Mouse (Mus musculus): ENCODE results near the gene Gjb1. TPM values are rescaled to one million over a fixed set of nuclear protein-coding genes. Genes with fewer than 3 reads are reported as not detected.

Gene Gjb1
- total RNA-seq (2021) (not detected), polyA plus RNA-seq (2012; rRNA removed) (0.12 and 0.56 TPM in 2 replicates)
- long read RNA-seq = 0 reads

DNA sequence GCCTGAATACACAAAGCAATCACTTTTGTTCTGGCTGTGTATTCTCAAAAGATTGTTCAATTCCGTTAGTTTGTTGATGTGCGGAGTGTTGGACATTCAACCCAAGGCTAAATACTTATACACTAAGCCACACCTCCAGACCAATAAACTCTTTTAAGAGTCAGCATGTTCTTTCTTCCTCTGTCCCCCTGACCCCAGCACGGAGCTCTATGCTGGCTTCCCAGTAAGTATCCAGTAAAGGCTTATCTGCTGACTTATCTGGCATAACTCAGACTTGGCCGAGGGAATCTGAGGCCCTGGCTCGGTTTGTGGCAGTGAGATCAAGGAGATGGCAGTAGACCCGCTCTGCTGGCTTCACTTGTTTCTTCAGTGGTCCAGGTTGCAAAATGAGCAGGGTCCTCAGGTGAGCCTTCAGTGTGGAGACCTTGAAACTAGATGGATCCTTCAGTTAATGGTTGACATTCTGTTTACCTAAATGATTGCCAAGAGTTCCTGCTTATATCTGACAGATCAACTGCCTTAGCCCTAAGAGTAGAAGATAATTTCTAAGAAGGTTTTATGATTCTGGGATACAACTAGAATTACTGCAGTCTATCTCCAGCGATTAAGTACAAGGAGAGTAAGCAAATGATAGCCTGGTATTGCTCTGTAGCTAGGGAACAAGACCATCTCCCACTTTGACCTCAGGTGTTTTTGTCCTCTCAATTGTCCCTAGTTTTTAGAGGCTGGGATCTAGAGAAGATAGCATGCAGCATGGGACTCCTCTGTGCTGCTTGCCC lies at the start of gene Gjb1:
Gene Gjb1 (plus strand): TSS at position 189 of the 779 bp plus-strand sequence.
- Histone ChIP-seq H3K27ac (no peak within 1 kb of the TSS), H3K79me2 (replicated peaks; ENCODE audit: control insufficient read depth, insufficient read depth, low read length) (no peaks in the 10 kb centered on the region), H3K4me1 (ENCODE audit: control insufficient read depth, insufficient read depth, low read length) (no peaks in the 10 kb centered on the region), H3K27me3 (ENCODE audit: control insufficient read depth, insufficient read depth, low read length) (no peaks in the 10 kb centered on the region), H3K4me3 (no peak within 1 kb of the TSS), H3K36me3 (ENCODE audit: control insufficient read depth, insufficient read depth, low read length) (no peaks in the 10 kb centered on the region), H3K9ac (ENCODE audit: low read depth, low read length) (no peak within 1 kb of the TSS)
- WGBS = 73% methylated on average over 7 of the region's 7 CpGs
- TF ChIP-seq POLR2A (IDR thresholded peaks at IDR 0.05; ENCODE audit: insufficient read depth, low read depth, low read length) (no peak), EP300 (IDR thresholded peaks at IDR 0.05; ENCODE audit: insufficient read depth, low read depth, low read length) (no peak), CTCF (IDR thresholded peaks at IDR 0.05) (no peak)
- intact Hi-C loops (cut with DNase I) = no loop called here
- DNase-seq = no peak

DNA sequence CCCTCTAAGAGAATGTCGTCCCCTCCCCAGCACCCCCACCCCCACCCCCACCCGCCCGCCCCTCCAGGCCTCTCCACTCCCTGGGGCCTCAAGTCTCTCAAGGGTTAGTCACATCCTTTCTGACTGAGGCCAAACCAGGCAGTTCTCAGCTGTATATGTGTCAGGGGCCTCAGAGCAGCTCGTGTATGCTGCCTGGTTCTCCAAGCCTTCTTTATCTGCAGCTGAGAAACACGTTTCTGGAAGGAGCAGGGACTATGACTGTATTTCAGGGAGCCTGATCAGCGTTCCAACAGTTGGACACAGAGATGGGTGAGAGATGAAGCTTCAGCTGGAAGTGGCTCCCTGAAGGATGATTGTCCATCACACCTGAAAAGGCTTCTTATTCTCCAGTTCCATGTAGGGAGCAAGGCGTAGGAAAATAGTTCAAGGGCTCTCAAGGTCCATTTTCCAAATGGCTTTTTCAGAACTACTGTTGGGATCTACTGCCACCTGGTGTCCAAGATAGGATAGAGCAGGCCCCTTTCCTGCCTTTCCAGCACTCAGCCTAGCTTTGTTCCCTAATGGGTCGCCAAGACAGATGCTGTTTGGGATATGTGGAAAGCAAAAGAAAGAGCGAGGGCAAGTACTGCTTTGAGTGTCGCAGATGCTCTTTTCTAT lies 46.7 kb upstream of the Gjb1 start:
- intact Hi-C loops (cut with DNase I) = loop anchor here (1.0 to 5.0 kb wide), 4 partner anchors 57 to 197 kb away; partner anchors contain the start of genes Foxo4, Med12 and Zmym3
- Histone ChIP-seq H3K4me1 (ENCODE audit: control insufficient read depth, insufficient read depth, low read length) (peaks cover 2% of the 10 kb centered on the region; the same call in 1 of the 2 replicates), H3K9ac (ENCODE audit: low read depth, low read length) (no peak overlapping the region), H3K36me3 (ENCODE audit: control insufficient read depth, insufficient read depth, low read length) (no peaks in the 10 kb centered on the region), H3K27me3 (ENCODE audit: control insufficient read depth, insufficient read depth, low read length) (no peaks in the 10 kb centered on the region), H3K4me3 (no peak overlapping the region), H3K79me2 (replicated peaks; ENCODE audit: control insufficient read depth, insufficient read depth, low read length) (no peaks in the 10 kb centered on the region), H3K27ac (no peak overlapping the region)
- WGBS = 27% methylated on average over 10 of the region's 10 CpGs
- DNase-seq = peak; percentile 59 to 64
- TF ChIP-seq POLR2A (IDR thresholded peaks at IDR 0.05; ENCODE audit: insufficient read depth, low read depth, low read length) = no peak
- TF ChIP-seq CTCF (IDR thresholded peaks at IDR 0.05) = peak; percentile 99

GRCm38 (mm10) chrX:101332031-101332374 lies 44.2 kb upstream of the Gjb1 start:
- Histone ChIP-seq H3K27ac (peak overlapping the region; percentile 94), H3K4me1 (ENCODE audit: control insufficient read depth, insufficient read depth, low read length) (peaks cover 2% of the 10 kb centered on the region; the same call in 1 of the 2 replicates), H3K27me3 (ENCODE audit: control insufficient read depth, insufficient read depth, low read length) (no peaks in the 10 kb centered on the region), H3K4me3 (peak overlapping the region; percentile 39), H3K9ac (ENCODE audit: low read depth, low read length) (peak overlapping the region; percentile 66; the same call in 1 of the 2 replicates), H3K79me2 (replicated peaks; ENCODE audit: control insufficient read depth, insufficient read depth, low read length) (no peaks in the 10 kb centered on the region), H3K36me3 (ENCODE audit: control insufficient read depth, insufficient read depth, low read length) (no peaks in the 10 kb centered on the region)
- intact Hi-C loops (cut with DNase I) = loop anchor here (5.0 kb wide), 3 partner anchors 60 to 90 kb away; partner anchors contain the start of genes Foxo4, Med12 and Zmym3
- 44% methylated on average over 9 of the region's 9 CpGs for WGBS
- DNase-seq = no peak
- TF ChIP-seq EP300 (IDR thresholded peaks at IDR 0.05; ENCODE audit: insufficient read depth, low read depth, low read length) (no peak), CTCF (IDR thresholded peaks at IDR 0.05) (no peak), POLR2A (IDR thresholded peaks at IDR 0.05; ENCODE audit: insufficient read depth, low read depth, low read length) (no peak)

- Histone ChIP-seq H3K9ac (ENCODE audit: low read depth, low read length) (peak overlapping the region; percentile 70), H3K36me3 (ENCODE audit: control insufficient read depth, insufficient read depth, low read length) (no peaks in the 10 kb centered on the region), H3K27ac (peak overlapping the region; percentile 94), H3K4me1 (ENCODE audit: control insufficient read depth, insufficient read depth, low read length) (peaks cover 2% of the 10 kb centered on the region; the same call in 1 of the 2 replicates), H3K4me3 (peak overlapping the region; percentile 40), H3K27me3 (ENCODE audit: control insufficient read depth, insufficient read depth, low read length) (no peaks in the 10 kb centered on the region), H3K79me2 (replicated peaks; ENCODE audit: control insufficient read depth, insufficient read depth, low read length) (no peaks in the 10 kb centered on the region)
- TF ChIP-seq EP300 (IDR thresholded peaks at IDR 0.05; ENCODE audit: insufficient read depth, low read depth, low read length) = no peak
- no peak for TF ChIP-seq CTCF (IDR thresholded peaks at IDR 0.05)
- peak; percentile 84 for TF ChIP-seq POLR2A (IDR thresholded peaks at IDR 0.05; ENCODE audit: insufficient read depth, low read depth, low read length)
- intact Hi-C loops (cut with DNase I) = loop anchor here (5.0 kb wide), 3 partner anchors 60 to 90 kb away; partner anchors contain the start of genes Foxo4, Med12 and Zmym3
- 23% methylated on average over 42 of the region's 49 CpGs for whole genome bisulfite sequencing
- DNase-seq = peak; percentile 81 to 91
Observed at GRCm38 (mm10) chrX:101332375-101333211, 43.6 kb upstream of the Gjb1 start.

GRCm38 (mm10) chrX:101334606-101335005 lies 41.6 kb upstream of the Gjb1 start:
- WGBS = 86% methylated on average over 5 of the region's 5 CpGs
- Histone ChIP-seq H3K4me1 (ENCODE audit: control insufficient read depth, insufficient read depth, low read length) (no peaks in the 10 kb centered on the region; the same call in 1 of the 2 replicates), H3K27ac (no peak overlapping the region), H3K4me3 (no peak overlapping the region), H3K36me3 (ENCODE audit: control insufficient read depth, insufficient read depth, low read length) (no peaks in the 10 kb centered on the region), H3K9ac (ENCODE audit: low read depth, low read length) (no peak overlapping the region), H3K79me2 (replicated peaks; ENCODE audit: control insufficient read depth, insufficient read depth, low read length) (no peaks in the 10 kb centered on the region), H3K27me3 (ENCODE audit: control insufficient read depth, insufficient read depth, low read length) (no peaks in the 10 kb centered on the region)
- intact Hi-C loops (cut with DNase I) = loop anchor here (5.0 kb wide), 3 partner anchors 62 to 88 kb away; partner anchors contain the start of genes Foxo4, Med12 and Zmym3
- no peak for DNase-seq
- TF ChIP-seq POLR2A (IDR thresholded peaks at IDR 0.05; ENCODE audit: insufficient read depth, low read depth, low read length) (no peak), CTCF (IDR thresholded peaks at IDR 0.05) (peak; percentile 62)
